Mouse (Mus musculus) Patski (cell line): ENCODE measurements around the gene Col6a4. TPM values are rescaled to one million over a fixed set of nuclear protein-coding genes. Genes with fewer than 3 reads are reported as not detected.

Experiments used
- ATAC-seq: fragments of 100-300 bp; one replicate; pipeline ENCODE4 v1.8.0; 2021
- CTCF ChIA-PET: fragments of 350-600 bp; sonication (Branson Sonifier 250); formaldehyde crosslinking; loops from one replicate; lab custom pipeline; 2022; ENCODE audit warnings: inconsistent platforms; lab: Charles Lee
- POLR2A ChIA-PET: fragments of 350-600 bp; sonication (Branson Sonifier 250); formaldehyde crosslinking; loops from one replicate; lab custom pipeline; 2022; ENCODE audit warnings: antibody characterized with exemption, inconsistent platforms; lab: Charles Lee
- DNase-seq: peaks from one replicate; pipeline ENCODE4 v3.0.0-alpha.2; 2011; ENCODE audit warnings: low read depth, low spot score
- H3K27me3 ChIP-seq: fragments of 371-371 bp; one replicate; pipeline ENCODE4 v1.5.1; 2021
- CTCF ChIP-seq: fragments of 100-300 bp; IDR thresholded peaks from one replicate; pipeline ENCODE4 v1.5.1; 2021
- in situ Hi-C: fragments of 300-500 bp; cut with MboI; formaldehyde crosslinking; loops from 3 replicates; pipeline ENCODE4 v1.11.1; 2018; ENCODE audit warnings: low pct_unique_long_range_greater_than_20kb, mixed read lengths
- polyA plus RNA-seq: library from polyadenylated mRNA; unstranded; gene quantifications from one replicate; pipeline ENCODE4 v1.2.3, GENCODE M21; 2021

Col6a4 gene
- polyA plus RNA-seq, 1 experiment from 2014 or later: 0.21 TPM

GRCm38 (mm10) chr9:105972031-105972430 is 124.6 kb downstream of the Col6a4 start:
- POLR2A ChIA-PET: no interaction called here
- in situ Hi-C loops: no loop called here
- ATAC-seq: no peak
- DNase-seq: no peak
- H3K27me3 ChIP-seq: no peaks in the 10 kb centered on the region
- no peak for TF ChIP-seq CTCF
- CTCF ChIA-PET: no interaction called here

DNA sequence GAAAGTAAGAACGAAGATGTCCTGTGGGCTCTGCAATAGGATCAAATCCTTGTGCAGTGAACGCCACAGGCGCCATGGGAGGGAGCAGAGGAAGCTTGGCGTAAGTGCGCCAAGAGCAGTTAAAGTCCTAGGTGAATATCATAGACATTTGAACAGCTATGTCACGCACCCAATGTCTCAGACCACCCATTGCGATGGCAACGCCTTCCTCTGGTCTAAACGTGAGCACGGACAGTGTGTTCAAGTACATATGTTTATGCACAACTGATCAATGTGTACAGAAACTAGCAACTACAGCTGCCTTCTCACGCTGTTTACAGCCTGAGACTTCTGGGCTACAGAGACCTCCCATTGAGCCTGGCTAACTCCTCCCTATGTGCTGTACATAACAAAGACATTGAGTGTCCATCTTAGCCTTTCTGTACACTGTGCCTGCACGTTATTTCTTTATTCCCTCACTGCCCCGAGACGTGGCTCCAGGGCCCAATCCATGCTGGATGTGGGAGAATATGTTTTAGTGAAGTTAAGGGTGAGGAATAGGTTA is 125.2 kb downstream of the Col6a4 start:
- no peak for TF ChIP-seq CTCF
- ChIA-PET CTCF (no interaction called here), POLR2A (no interaction called here)
- DNase-seq (no peak), ATAC-seq (no peak)
- no peaks in the 10 kb centered on the region for H3K27me3 ChIP-seq
- in situ Hi-C loops: no loop called here

- no peaks in the 10 kb centered on the region for H3K27me3 ChIP-seq
- ATAC-seq (no peak), DNase-seq (no peak)
- CTCF ChIA-PET: no interaction called here
- no peak for TF ChIP-seq CTCF
- POLR2A ChIA-PET: no interaction called here
- in situ Hi-C loops: no loop called here
Measured at GRCm38 (mm10) chr9:105970901-105971300, 125.7 kb downstream of the Col6a4 start.

DNA sequence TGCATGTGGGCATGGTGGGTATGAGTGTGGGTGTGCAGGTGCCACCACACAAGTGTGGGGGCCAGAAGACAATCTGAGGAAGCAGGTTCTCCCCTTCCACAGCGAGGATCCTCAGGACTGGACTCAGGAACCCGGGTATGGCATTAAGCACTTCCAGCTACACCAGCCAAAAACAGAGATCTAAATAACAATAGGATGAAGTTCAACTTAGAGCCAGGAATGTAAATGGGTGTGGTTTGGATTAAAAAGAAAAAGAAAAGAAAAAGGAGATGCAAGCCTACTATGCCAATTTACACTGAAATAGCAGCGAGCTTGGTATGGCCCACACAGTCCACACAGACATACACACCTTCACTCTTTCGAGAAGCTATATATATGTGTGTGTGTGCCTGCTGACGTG is 128.6 kb downstream of the Col6a4 start:
- TF ChIP-seq CTCF: no peak
- no peak for ATAC-seq
- no peak for DNase-seq
- ChIA-PET POLR2A (no interaction called here), CTCF (no interaction called here)
- in situ Hi-C loops: no loop called here
- peaks cover 2% of the 10 kb centered on the region for H3K27me3 ChIP-seq

- ATAC-seq: no peak
- ChIA-PET POLR2A (interaction anchor here (0.5 kb wide), 1 partner anchor 28 kb away, joined by 5 read pairs; no protein-coding TSS in a partner anchor), CTCF (no interaction called here)
- TF ChIP-seq CTCF: no peak
- H3K27me3 ChIP-seq: peaks cover 10% of the 10 kb centered on the region
- DNase-seq: peak; percentile 30
- in situ Hi-C loops: no loop called here
Measured at GRCm38 (mm10) chr9:105960533-105960932, 136.1 kb downstream of the Col6a4 start, which contains the start of gene Col6a5. TSS of gene Col6a5 (minus strand) at chr9:105960643.

DNA sequence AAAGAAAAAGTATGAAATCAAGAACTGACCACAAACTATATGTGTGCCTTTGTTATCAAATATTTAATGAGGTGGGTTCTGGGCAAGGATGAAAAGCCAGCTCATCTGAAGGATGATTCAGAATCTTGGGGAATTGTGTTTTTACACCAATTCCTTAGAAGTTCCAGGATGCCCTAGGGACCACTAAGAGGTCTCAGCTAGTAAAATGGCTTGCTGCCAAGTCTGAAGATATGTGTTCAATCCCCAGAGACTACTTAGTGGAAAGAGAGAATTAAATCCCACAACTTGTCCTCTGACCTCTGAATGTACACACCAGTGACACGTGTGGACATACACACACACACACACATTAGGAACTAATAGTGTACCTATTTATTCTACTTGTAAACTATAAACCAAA is 137.5 kb downstream of the Col6a4 start:
- CTCF ChIA-PET: no interaction called here
- in situ Hi-C loops: no loop called here
- no peak for TF ChIP-seq CTCF
- ATAC-seq (no peak), DNase-seq (no peak)
- peaks cover 8% of the 10 kb centered on the region for H3K27me3 ChIP-seq
- POLR2A ChIA-PET: interaction anchor here (0.6 kb wide), 1 partner anchor 24 kb away, joined by 3 read pairs; no protein-coding TSS in a partner anchor

DNA sequence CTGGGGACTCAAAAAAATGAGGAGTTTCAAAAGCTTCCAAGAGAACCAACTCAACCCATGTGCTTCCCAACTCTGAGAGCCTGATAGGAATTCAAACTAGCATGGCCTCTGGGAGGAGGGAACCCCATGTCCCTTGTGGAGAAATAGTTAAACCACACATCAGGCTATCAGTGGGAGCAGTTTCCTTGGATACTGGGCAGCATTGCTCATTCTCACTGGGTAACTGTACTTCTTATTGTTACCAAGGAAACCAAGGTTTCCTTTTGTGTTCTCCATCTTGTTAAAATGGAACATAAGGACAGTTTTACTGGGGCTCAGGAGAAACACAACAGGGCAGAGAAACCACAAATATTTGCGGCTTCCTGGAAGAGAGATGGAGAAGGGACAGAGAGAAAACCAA is 146.8 kb downstream of the Col6a4 start:
- DNase-seq (no peak), ATAC-seq (no peak)
- no peaks in the 10 kb centered on the region for H3K27me3 ChIP-seq
- no peak for TF ChIP-seq CTCF
- ChIA-PET CTCF (no interaction called here), POLR2A (no interaction called here)
- in situ Hi-C loops: no loop called here

DNA sequence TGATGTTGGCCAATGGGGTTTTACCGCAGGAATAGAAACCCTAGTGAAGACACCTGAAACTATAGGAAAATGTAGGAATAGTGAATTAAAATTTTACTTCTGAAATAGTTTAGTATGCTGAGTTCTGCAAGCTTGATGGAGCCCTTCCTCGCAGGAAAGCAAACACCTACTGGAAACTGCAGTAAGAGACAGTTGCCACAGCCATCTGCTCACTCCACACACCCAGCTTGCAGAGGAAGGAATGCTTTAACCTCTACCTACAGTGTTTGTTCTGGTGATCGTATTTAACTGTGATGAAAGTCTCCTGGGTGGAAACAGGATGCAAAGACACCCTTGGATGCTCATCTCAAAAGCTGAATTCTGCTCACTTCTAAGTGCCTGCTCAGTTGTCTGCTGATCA is 149.0 kb downstream of the Col6a4 start:
- CTCF ChIA-PET: interaction anchor here (1.2 kb wide), 1 partner anchor 14 kb away, joined by 3 read pairs; no protein-coding TSS in a partner anchor
- H3K27me3 ChIP-seq: no peaks in the 10 kb centered on the region
- POLR2A ChIA-PET: no interaction called here
- no peak for TF ChIP-seq CTCF
- DNase-seq (no peak), ATAC-seq (no peak)
- in situ Hi-C loops: no loop called here

Other genes starting within 250 kb of the Col6a4 start
- gene Col6a5, start 136.1 kb downstream of the Col6a4 start, polyA plus RNA-seq: not detected
- 1.2 TPM for gene Glyctk, start 61.4 kb upstream of the Col6a4 start, polyA plus RNA-seq
- 82.0 TPM for gene Wdr82, start 74.1 kb upstream of the Col6a4 start, polyA plus RNA-seq
- gene Ppm1m, start 103.0 kb upstream of the Col6a4 start, polyA plus RNA-seq: 62.8 TPM
- 30.7 TPM for gene Twf2, start 106.3 kb upstream of the Col6a4 start, polyA plus RNA-seq
- 0.03 TPM for gene Tlr9, start 125.8 kb upstream of the Col6a4 start, polyA plus RNA-seq
- gene Alas1, start 151.9 kb upstream of the Col6a4 start, polyA plus RNA-seq: 91.4 TPM
- 9.9 TPM for gene Poc1a, start 184.3 kb upstream of the Col6a4 start, polyA plus RNA-seq